Mouse (Mus musculus): ENCODE results near the gene Ccr1. TPM values are rescaled to one million over a fixed set of nuclear protein-coding genes. Genes with fewer than 3 reads are reported as not detected.

Gene Ccr1
- total RNA-seq, 2 experiments from 2014 or later, result 3.7 to 4.2 TPM

DNA sequence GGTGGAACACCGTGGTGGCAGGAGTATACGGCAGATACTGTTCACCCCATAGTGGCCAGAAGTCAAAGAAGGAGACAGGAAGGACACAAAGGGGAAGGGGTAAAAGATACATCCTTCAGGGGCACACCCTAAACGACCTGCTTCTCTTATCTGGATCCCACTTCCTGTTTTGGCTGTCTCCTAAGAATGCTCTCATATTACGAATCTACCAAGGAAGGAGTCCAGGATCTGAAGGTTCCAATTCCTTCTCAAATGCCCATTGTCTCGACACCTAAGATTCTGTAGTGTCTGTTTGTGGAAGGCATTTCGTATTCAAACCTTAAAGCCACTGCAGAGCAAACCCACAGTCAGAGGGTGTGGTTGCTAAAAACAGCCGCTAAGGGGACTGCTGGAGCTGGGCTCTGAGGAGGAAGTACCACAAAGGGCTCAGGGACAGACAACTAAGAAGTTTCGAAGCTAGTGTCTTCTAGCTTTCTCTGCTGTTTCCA is 39.7 kb downstream of the Ccr1 start:
- no peak for DNase-seq (ENCODE audit: low spot score in 2 of 2)

DNA sequence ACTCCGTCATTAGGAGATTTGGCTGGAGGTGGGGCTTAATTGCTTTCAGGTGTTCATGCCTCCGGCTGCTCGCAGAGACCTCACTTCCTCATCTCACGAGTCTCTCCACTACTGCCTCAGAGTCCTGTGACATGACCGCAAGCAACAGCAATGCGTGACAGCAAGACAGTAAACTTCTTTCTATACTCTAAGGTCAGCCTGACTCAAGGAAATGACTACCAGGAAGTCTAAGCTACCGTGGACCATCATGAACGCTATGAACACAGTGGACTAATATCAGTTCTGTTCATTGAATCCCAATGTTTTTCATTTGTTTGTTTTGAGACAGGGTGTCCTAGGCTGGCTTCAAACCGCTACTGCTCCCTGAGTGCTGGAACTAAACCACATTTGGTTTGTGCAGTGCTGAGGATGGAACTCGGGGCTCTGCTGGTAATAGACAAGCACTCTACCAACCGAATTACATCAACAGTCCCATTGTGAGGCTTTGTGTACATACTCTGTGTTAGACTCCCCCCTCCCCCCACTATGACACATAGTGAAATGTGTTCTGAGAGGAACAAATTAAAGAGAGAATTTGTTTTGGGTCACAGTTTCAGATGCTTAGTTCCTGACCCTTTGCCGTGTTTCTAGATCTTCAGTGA is 40.3 kb downstream of the Ccr1 start:
- DNase-seq (ENCODE audit: low spot score in 2 of 2), result no peak

DNA sequence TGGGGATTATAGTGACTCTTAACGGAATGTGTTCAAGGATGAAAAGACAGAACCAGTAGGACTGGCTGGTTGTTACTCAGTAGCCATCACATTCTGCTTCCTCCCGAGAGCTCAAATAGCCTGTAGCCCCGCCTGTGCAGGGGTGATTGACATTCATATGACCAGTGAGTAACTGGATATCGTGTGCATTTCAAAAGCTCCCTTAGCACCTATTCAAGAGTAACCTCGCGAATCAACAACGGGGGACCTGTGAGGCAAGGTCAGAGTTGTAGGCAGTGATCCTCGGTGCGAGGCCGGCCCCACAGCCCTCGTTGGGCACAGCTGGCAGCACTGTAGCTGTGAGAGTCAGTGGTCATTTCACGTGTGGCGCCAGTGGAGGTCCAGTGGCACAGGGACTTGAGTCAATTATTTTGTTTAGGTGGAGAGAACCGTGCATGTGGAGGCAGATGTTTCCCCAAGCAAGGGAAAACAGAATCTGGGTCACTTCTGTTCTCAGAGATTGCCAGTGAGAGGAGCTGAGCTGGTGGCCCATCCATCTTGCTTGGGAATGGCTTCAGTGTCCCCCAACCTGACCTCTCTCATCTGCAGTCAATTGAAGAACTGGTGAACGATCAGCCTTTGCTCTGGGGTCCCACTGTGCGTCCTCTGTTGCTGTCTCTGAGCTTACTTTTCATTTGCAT is 41.1 kb downstream of the Ccr1 start:
- DNase-seq (ENCODE audit: low spot score in 2 of 2), result no peak

DNA sequence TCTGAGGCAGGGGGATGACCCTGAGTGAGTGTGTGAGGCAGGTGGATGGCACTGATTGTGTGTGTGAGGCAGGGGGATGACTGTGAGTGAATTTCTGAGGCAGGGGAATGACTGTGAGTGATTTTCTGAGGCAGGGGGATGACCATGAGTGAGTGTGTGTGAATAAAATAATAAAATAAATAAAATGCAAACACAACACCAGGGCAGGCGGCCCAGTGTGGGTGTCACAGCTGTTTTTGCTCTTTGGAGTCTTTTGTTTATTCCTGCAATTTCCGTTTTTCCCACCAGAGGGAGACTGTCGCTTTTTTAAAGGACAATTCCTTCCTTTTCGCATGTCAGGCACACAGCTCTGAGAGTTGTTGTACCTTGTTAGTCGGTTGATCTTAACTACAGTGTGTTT is 42.5 kb downstream of the Ccr1 start:
- DNase-seq (ENCODE audit: low spot score in 2 of 2), result peak; percentile 47 to 62

DNA sequence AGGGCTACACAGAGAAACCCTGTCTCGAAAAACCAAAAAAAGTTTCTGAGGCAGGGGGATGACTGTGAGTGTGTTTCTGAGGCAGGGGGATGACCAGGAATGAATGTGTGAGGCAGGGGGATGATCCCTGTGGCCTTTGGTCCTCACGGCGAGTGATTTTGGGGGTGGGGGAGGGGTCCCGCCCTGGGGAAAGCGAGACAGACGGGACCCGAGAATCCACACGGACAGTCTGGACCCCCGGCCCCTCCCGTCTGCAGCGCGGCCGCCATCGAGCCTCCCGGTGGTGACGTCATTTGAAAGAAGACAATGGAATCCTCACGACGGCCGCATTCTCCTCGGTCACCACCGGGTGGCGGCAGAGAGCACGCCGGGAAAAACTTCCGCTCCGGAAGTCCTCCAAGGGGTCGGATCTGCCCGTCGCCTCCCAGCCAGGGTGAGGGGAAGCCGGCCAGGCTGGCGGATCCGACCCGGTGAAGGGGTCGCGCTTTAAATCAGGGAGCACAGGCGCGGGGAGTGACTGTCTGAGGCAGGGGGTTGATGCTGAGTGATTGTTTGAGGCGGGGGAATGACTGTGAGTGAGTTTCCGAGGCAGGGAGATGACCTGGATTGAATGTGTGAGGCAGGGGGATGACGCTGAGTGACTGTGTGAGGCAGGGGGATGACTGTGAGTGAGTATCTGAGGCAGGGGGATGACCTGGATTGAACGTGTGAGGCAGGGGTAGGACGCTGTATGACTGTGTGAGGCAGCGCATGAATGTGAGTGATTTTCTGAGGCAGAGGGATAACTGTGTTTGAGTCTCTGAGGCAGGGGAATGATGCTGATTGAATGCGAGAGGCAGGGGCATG is 43.2 kb downstream of the Ccr1 start:
- peak; percentile 84 to 87 for DNase-seq (ENCODE audit: low spot score in 2 of 2)

GRCm38 (mm10) chr9:123924589-123925066 is 43.9 kb downstream of the Ccr1 start:
- DNase-seq (ENCODE audit: low spot score in 2 of 2), result peak; percentile 88 to 91

DNA sequence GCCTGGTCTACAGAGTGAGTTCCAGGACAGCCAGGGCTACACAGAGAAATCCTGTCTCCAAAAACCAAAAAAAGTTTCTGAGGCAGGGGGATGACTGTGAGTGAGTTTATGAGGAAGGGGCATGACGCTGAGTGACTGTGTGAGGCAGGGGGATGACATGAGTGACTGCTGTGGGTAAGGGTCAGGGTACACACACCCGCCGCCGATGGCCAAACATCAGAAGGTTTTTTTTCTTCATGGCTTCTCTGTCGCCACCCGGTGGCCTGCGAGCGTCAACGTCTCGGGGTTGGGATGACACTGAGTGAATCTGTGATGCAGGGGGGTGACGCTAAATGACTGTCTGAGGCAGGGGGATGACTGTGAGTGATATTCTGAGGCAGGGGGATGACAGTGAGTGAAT is 44.5 kb downstream of the Ccr1 start:
- peak; percentile 56 to 72 for DNase-seq (ENCODE audit: low spot score in 2 of 2)

DNA sequence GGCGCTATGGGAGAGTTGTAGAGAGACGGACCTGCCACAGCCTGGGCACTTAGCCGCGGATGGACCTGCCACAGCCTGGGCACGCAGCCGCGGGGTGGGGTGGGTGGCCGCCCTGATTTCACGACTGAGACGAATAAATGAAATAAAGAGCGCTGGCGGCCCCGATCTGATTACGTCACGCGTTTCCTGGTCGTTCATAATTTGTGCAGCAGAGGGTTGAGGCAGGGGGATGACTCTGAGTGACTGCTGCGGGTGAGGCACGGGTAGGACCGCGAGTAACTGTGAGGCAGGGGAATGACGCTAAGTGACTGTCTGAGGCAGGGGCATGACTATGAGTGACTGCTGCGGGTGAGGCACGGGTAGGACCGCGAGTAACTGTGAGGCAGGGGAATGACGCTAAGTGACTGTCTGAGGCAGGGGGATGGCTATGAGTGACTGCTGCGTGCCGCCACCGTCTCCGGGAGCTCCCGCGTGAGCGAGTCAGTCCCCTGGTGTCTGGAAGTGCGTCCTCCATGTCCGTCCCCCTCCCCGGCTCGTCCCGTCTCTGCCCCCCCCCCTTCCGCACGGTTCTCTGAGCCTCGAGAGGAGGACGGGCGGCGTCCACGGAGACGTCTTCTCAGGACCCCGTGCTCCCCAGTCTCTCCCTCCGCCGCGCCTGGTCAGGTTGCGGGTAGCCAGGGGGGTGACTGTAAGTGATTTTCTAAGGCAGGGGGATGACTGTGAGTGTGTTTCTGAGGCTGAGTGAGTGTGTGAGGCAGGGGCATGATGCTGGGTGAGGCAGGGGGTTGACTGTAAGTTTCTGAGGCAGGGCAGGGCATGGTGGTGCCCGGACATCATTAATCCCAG is 45.1 kb downstream of the Ccr1 start:
- DNase-seq (ENCODE audit: low spot score in 2 of 2), result peak; percentile 42 to 50

Other genes with a start within 250 kb of the Ccr1 start
- not detected for gene Cxcr6, start 162.2 kb downstream of the Ccr1 start, total RNA-seq (2021)
- 100 to 1,000 TPM; 130 to 141 TPM for gene Fyco1, start 116.8 kb downstream of the Ccr1 start, total RNA-seq (2021)
- gene Xcr1, start 106.7 kb downstream of the Ccr1 start, total RNA-seq (2021), result not detected
- not detected for gene Ccr1l1, start 9.7 kb upstream of the Ccr1 start, total RNA-seq (2021)
- not detected for gene Ccr3, start 53.3 kb upstream of the Ccr1 start, total RNA-seq (2021)
- gene Ccr2, start 133.3 kb upstream of the Ccr1 start, total RNA-seq (2021), result 1 to 10 TPM in 1 of 2 experiments, under 1 TPM in 1; 0.98 to 1.2 TPM
- under 1 TPM; 0.08 to 0.12 TPM for gene Ccr5, start 152.9 kb upstream of the Ccr1 start, total RNA-seq (2021)

Measured in gastrocnemius, postnatal 4 days (tissue).